Mouse (Mus musculus): Measurements from ENCODE around the gene Bet1l. TPM values are rescaled to one million over a fixed set of nuclear protein-coding genes. Genes with fewer than 3 reads are reported as not detected.

Bet1l gene
- total RNA-seq, 1 experiment = 21.6 TPM

DNA sequence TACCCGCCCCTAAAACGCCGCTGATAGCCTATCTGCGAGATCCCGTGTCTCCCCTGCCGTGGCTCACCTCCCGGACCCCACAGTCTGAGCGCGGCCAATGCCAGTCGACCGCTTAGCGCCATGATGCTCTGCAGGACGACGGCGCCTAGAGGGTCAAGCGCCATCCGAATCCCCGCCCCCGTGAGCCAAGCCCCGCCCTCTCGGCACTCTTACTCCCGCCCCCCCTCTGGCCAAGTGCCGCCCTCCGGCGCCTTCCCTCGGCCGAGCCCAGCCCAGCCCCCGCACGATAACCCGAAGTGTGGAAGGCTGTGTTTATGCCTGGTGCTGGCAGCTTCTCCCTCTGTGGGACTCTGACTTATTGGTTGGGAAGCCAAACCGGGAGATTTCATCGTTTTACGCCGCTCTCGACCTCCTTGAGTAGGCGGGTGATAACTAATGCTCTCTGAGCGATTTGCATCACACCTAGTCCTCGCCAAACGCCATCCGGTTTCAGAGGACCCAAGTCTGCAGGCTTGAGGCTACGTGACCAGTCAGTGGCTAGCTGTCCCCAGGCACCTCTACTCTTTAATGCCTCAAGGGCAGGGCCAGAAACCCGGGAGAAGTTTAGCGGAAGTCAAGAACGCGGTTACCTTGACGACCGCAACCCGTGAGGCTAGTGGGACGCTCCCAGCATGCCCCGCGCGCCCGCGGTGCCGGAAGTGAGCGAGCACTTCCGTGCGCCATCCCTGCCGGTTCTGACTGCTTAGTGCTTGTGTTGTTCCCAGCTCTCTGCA is 24.5 kb upstream of the Bet1l start, which contains the start of the genes Psmd13 and Sirt3:
TSS of gene Psmd13 (plus strand) at position 273 of the 773 bp plus-strand sequence.
TSS of gene Sirt3 (minus strand) at position 614 of the 773 bp plus-strand sequence.
- Histone ChIP-seq H3K4me3 (ENCODE audit: insufficient read depth in 1 of 2, low read depth in 1 of 2, low read length in 2 of 2, poor library complexity in 1 of 2, severe bottlenecking in 1 of 2) (peak within 1 kb of the TSS; percentile 83 to 95), H3K27ac (ENCODE audit: insufficient read depth, low read depth, low read length, poor library complexity, severe bottlenecking) (peak within 1 kb of the TSS; percentile 78), H3K9ac (ENCODE audit: insufficient read depth, low read depth, low read length, poor library complexity, severe bottlenecking) (peak within 1 kb of the TSS; percentile 89), H3K4me1 (ENCODE audit: control insufficient read depth in 2 of 2, insufficient read depth in 2 of 2, low read length in 2 of 2, poor library complexity in 1 of 2) (0 out of 4 replicates have a peak, but pooled peaks cover 0 to 3% of the 10 kb centered on the region in 2 experiments), H3K9me3 (ENCODE audit: control insufficient read depth, insufficient read depth, low read depth, low read length) (no peaks in the 10 kb centered on the region), H3K36me3 (ENCODE audit: control insufficient read depth, insufficient read depth, low read length, poor library complexity, severe bottlenecking) (peaks cover 14% of the 10 kb centered on the region)
- in situ Hi-C loops (cut with MboI; ENCODE audit: low sequenced_read_pairs in 2 of 2, unreplicated experiment in 2 of 2) = no loop called here
- DNase-seq (ENCODE audit: low read depth, low spot score) = peak; percentile 91
- TF ChIP-seq MAFK (IDR thresholded peaks at IDR 0.05; ENCODE audit: insufficient read depth, low read depth, low read length) (no peak), CHD2 (IDR thresholded peaks at IDR 0.05; ENCODE audit: low read depth, low read length) (no peak), ZC3H11A (IDR thresholded peaks at IDR 0.05; ENCODE audit: borderline replicate concordance, low read depth, low read length) (no peak), ZNF384 (IDR thresholded peaks at IDR 0.05; ENCODE audit: low read depth, low read length) (no peak), HCFC1 (IDR thresholded peaks at IDR 0.05; ENCODE audit: borderline replicate concordance, insufficient read depth, low read length) (peak; percentile 55; the same call in 1 of the 2 replicates)

DNA sequence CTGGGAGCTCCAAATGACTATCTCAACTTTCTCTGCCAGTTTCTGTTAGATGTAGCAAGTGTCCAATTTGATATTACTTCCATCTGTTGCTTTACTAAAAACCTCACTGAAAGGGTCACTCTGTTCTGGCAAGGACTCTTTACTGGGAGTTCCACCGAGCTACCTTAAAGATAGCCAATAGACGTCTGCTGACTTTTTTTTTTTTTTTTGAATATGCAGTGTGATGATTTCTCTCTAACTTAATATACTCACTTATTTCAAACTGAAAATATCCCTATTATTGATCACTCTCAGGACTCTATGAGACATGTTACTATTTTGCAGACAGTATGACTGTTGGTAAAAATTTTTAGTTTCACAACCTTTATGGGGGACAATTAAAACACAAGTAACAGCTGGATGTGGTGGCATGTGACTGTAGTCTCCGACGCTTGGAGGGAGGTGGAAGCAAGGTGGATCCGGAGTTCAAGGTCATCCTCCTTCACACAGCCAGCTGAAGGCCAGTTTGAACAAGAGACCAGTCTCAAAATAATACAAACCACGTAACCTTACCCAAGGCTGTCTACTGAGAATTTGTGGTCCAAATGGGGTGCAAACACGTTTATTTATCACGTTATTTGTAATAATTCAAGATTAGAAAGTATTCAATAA is 23.6 kb upstream of the Bet1l start:
- Histone ChIP-seq H3K4me3 (ENCODE audit: insufficient read depth in 1 of 2, low read depth in 1 of 2, low read length in 2 of 2, poor library complexity in 1 of 2, severe bottlenecking in 1 of 2) (peak overlapping the region; percentile 83 to 95), H3K9ac (ENCODE audit: insufficient read depth, low read depth, low read length, poor library complexity, severe bottlenecking) (peak overlapping the region; percentile 71), H3K27ac (ENCODE audit: insufficient read depth, low read depth, low read length, poor library complexity, severe bottlenecking) (no peak overlapping the region; the same call in 1 of the 2 replicates), H3K9me3 (ENCODE audit: control insufficient read depth, insufficient read depth, low read depth, low read length) (no peaks in the 10 kb centered on the region), H3K36me3 (ENCODE audit: control insufficient read depth, insufficient read depth, low read length, poor library complexity, severe bottlenecking) (peaks cover 21% of the 10 kb centered on the region), H3K4me1 (ENCODE audit: control insufficient read depth in 2 of 2, insufficient read depth in 2 of 2, low read length in 2 of 2, poor library complexity in 1 of 2) (0 out of 4 replicates have a peak, but pooled peaks cover 0 to 3% of the 10 kb centered on the region in 2 experiments)
- TF ChIP-seq HCFC1 (IDR thresholded peaks at IDR 0.05; ENCODE audit: borderline replicate concordance, insufficient read depth, low read length) (no peak), CHD2 (IDR thresholded peaks at IDR 0.05; ENCODE audit: low read depth, low read length) (no peak), ZC3H11A (IDR thresholded peaks at IDR 0.05; ENCODE audit: borderline replicate concordance, low read depth, low read length) (no peak), ZNF384 (IDR thresholded peaks at IDR 0.05; ENCODE audit: low read depth, low read length) (0 out of 2 replicates have a peak, but pooled peaks have one; percentile 33)
- DNase-seq (ENCODE audit: low read depth, low spot score) = no peak
- in situ Hi-C loops (cut with MboI; ENCODE audit: low sequenced_read_pairs in 2 of 2, unreplicated experiment in 2 of 2) = no loop called here

GRCm38 (mm10) chr7:140880419-140880818 is 23.0 kb upstream of the Bet1l start:
- Histone ChIP-seq H3K4me1 (ENCODE audit: control insufficient read depth in 2 of 2, insufficient read depth in 2 of 2, low read length in 2 of 2, poor library complexity in 1 of 2) (0 out of 4 replicates have a peak, but pooled peaks cover 0 to 3% of the 10 kb centered on the region in 2 experiments), H3K36me3 (ENCODE audit: control insufficient read depth, insufficient read depth, low read length, poor library complexity, severe bottlenecking) (peaks cover 21% of the 10 kb centered on the region), H3K9me3 (ENCODE audit: control insufficient read depth, insufficient read depth, low read depth, low read length) (no peaks in the 10 kb centered on the region), H3K27ac (ENCODE audit: insufficient read depth, low read depth, low read length, poor library complexity, severe bottlenecking) (no peak overlapping the region), H3K4me3 (ENCODE audit: insufficient read depth in 1 of 2, low read depth in 1 of 2, low read length in 2 of 2, poor library complexity in 1 of 2, severe bottlenecking in 1 of 2) (no peak overlapping the region), H3K9ac (ENCODE audit: insufficient read depth, low read depth, low read length, poor library complexity, severe bottlenecking) (no peak overlapping the region)
- in situ Hi-C loops (cut with MboI; ENCODE audit: low sequenced_read_pairs in 2 of 2, unreplicated experiment in 2 of 2) = no loop called here
- DNase-seq (ENCODE audit: low read depth, low spot score) = no peak
- TF ChIP-seq ZNF384 (IDR thresholded peaks at IDR 0.05; ENCODE audit: low read depth, low read length) = no peak
- TF ChIP-seq CHD2 (IDR thresholded peaks at IDR 0.05; ENCODE audit: low read depth, low read length) = no peak
- TF ChIP-seq ZC3H11A (IDR thresholded peaks at IDR 0.05; ENCODE audit: borderline replicate concordance, low read depth, low read length) = no peak
- no peak for TF ChIP-seq MAFK (IDR thresholded peaks at IDR 0.05; ENCODE audit: insufficient read depth, low read depth, low read length)
- no peak for TF ChIP-seq HCFC1 (IDR thresholded peaks at IDR 0.05; ENCODE audit: borderline replicate concordance, insufficient read depth, low read length)

GRCm38 (mm10) chr7:140879355-140879754 is 22.0 kb upstream of the Bet1l start:
- TF ChIP-seq CHD2 (IDR thresholded peaks at IDR 0.05; ENCODE audit: low read depth, low read length) (no peak), MAFK (IDR thresholded peaks at IDR 0.05; ENCODE audit: insufficient read depth, low read depth, low read length) (no peak), ZC3H11A (IDR thresholded peaks at IDR 0.05; ENCODE audit: borderline replicate concordance, low read depth, low read length) (no peak), ZNF384 (IDR thresholded peaks at IDR 0.05; ENCODE audit: low read depth, low read length) (no peak), HCFC1 (IDR thresholded peaks at IDR 0.05; ENCODE audit: borderline replicate concordance, insufficient read depth, low read length) (no peak)
- Histone ChIP-seq H3K4me1 (ENCODE audit: control insufficient read depth in 2 of 2, insufficient read depth in 2 of 2, low read length in 2 of 2, poor library complexity in 1 of 2) (0 out of 4 replicates have a peak, but pooled peaks cover 0 to 3% of the 10 kb centered on the region in 2 experiments), H3K36me3 (ENCODE audit: control insufficient read depth, insufficient read depth, low read length, poor library complexity, severe bottlenecking) (peaks cover 28% of the 10 kb centered on the region), H3K9ac (ENCODE audit: insufficient read depth, low read depth, low read length, poor library complexity, severe bottlenecking) (no peak overlapping the region), H3K27ac (ENCODE audit: insufficient read depth, low read depth, low read length, poor library complexity, severe bottlenecking) (no peak overlapping the region), H3K4me3 (ENCODE audit: insufficient read depth in 1 of 2, low read depth in 1 of 2, low read length in 2 of 2, poor library complexity in 1 of 2, severe bottlenecking in 1 of 2) (no peak overlapping the region), H3K9me3 (ENCODE audit: control insufficient read depth, insufficient read depth, low read depth, low read length) (no peaks in the 10 kb centered on the region)
- in situ Hi-C loops (cut with MboI; ENCODE audit: low sequenced_read_pairs in 2 of 2, unreplicated experiment in 2 of 2) = no loop called here
- no peak for DNase-seq (ENCODE audit: low read depth, low spot score)
